Mouse (Mus musculus) Muller cell, postnatal 12 days (primary cell): ENCODE results near the gene Col27a1.

Experiments
- DNase-seq: peaks from one replicate; pipeline ENCODE4 v3.0.0-alpha.2; 2015; ENCODE audit errors: inconsistent ontology term

Gene Col27a1

GRCm38 (mm10) chr4:63368577-63368976 is 154.8 kb downstream of the Col27a1 start:
- no peak for DNase-seq

- DNase-seq: no peak
Observed at GRCm38 (mm10) chr4:63370897-63371296, 157.1 kb downstream of the Col27a1 start.

GRCm38 (mm10) chr4:63371890-63372289 is 158.1 kb downstream of the Col27a1 start:
- no peak for DNase-seq

GRCm38 (mm10) chr4:63373404-63373803 is 159.6 kb downstream of the Col27a1 start:
- no peak for DNase-seq

- DNase-seq: no peak
Observed at GRCm38 (mm10) chr4:63374331-63374730, 160.5 kb downstream of the Col27a1 start.

- DNase-seq: no peak
Observed at GRCm38 (mm10) chr4:63375367-63375766, 161.6 kb downstream of the Col27a1 start.

- no peak for DNase-seq
Observed at GRCm38 (mm10) chr4:63377483-63377882, 163.7 kb downstream of the Col27a1 start.

GRCm38 (mm10) chr4:63382676-63383369 is 169.0 kb downstream of the Col27a1 start:
- DNase-seq: no peak

GRCm38 (mm10) chr4:63383474-63383873 is 169.7 kb downstream of the Col27a1 start:
- DNase-seq: no peak

- DNase-seq: no peak
Observed at GRCm38 (mm10) chr4:63384262-63384661, 170.5 kb downstream of the Col27a1 start.
